11 mouse cellular contexts compared by ENCODE assay signal in the genomic region with DNA sequence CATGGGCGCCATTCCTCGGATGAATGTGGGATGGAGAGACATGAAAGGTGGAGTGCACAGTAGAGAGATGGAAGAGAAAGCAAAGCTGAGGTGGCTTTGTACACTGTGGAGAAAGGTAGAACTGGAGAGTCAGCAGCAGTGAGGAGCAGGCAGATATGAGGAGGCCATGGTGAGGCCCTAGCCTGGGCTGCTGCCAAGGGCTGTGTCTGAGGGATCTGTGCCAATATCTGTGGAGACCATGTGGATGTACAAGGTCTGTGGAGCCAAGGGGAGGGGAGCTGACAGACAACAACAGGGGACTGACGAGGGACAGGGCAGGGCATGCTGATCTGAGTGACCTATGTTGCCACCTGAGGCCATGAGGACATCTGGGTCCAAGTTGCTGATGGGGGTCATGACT. TPM values are rescaled to one million over a fixed set of nuclear protein-coding genes. Genes with fewer than 3 reads are reported as not detected.
DNase-seq lines count a peak whose midpoint lies in the region; ATAC-seq and TF ChIP-seq lines count a peak whose summit lies in the region.
"Had no signal": no experiment of that assay in that cellular context is flagged by ENCODE, and none has a peak within 500 bp of the region (broad histone marks: within the 10 kb centered on the region; RNA-seq: fewer than 3 reads in every experiment).

No protein-coding gene starts in this region.

- H3K9ac ChIP-seq in heart, postnatal 0 days (replicated peaks; ENCODE audit: low read depth, low read length), result no peak overlapping the region
- H3K9ac ChIP-seq in lung, embryonic 15.5 days, result no peak overlapping the region

- DNase-seq in heart, postnatal 0 days (ENCODE audit: low spot score), result no peak
- no peak for DNase-seq in heart, adult 9 months (ENCODE audit: low spot score in 2 of 2)
- no peak for DNase-seq in lung, adult 18-20 months
- no peak for DNase-seq in gastrocnemius, postnatal 14 days
- DNase-seq: adrenal gland, adult 8-10 months; kidney, adult 2 months had no signal

- TF ChIP-seq CTCF in heart, postnatal 0 days (IDR thresholded peaks at IDR 0.05; ENCODE audit: low read depth), result no peak

- H3K4me2 ChIP-seq in heart, postnatal 0 days (ENCODE audit: low read depth, low read length), result no peak overlapping the region
- H3K4me2 ChIP-seq in lung, embryonic 15.5 days, result no peak overlapping the region

- ATAC-seq in heart, postnatal 0 days (ENCODE audit: insufficient read depth, low read depth), result peak; percentile 33; the same call in 1 of the 2 replicates
- ATAC-seq in lung, embryonic 15.5 days (ENCODE audit: borderline replicate concordance, extremely low read depth, low FRiP score, low TSS enrichment), result peak; percentile 64; the same call in 1 of the 2 replicates
- ATAC-seq in common myeloid progenitor, adult 5-6 weeks (replicated peaks; ENCODE audit: low read depth, poor library complexity, severe bottlenecking), result peak; percentile 70; the same call in 1 of the 2 replicates
- ATAC-seq in megakaryocyte-erythroid progenitor cell, adult 5-6 weeks (replicated peaks; ENCODE audit: low FRiP score, low TSS enrichment, poor library complexity, severe bottlenecking), result peak; percentile 96

- no peak for TF ChIP-seq EP300 in heart, postnatal 0 days (IDR thresholded peaks at IDR 0.05; ENCODE audit: low read depth)

- H3K27ac ChIP-seq in heart, postnatal 0 days (ENCODE audit: low read depth), result no peak overlapping the region
- H3K27ac ChIP-seq in lung, embryonic 15.5 days, result no peak overlapping the region
- H3K27ac ChIP-seq: layer of hippocampus, adult 2 months; macrophage had no signal

- H3K4me1 ChIP-seq in heart, postnatal 0 days (ENCODE audit: control insufficient read depth, insufficient read depth), result 0 out of 2 replicates have a peak, but pooled peaks cover 6% of the 10 kb centered on the region
- H3K4me1 ChIP-seq in lung, embryonic 15.5 days, result peaks cover 5% of the 10 kb centered on the region; the same call in 1 of the 2 replicates

- 67% methylated on average over 3 of the region's 3 CpGs for WGBS in heart, postnatal 0 days
- 75% methylated on average over 3 of the region's 3 CpGs for WGBS in lung, embryonic 15.5 days

- H3K9me3 ChIP-seq in heart, postnatal 0 days (replicated peaks; ENCODE audit: control insufficient read depth, low read length), result no peaks in the 10 kb centered on the region
- H3K9me3 ChIP-seq in lung, embryonic 15.5 days, result no peaks in the 10 kb centered on the region

- no peaks in the 10 kb centered on the region for H3K36me3 ChIP-seq in heart, postnatal 0 days (replicated peaks; ENCODE audit: control insufficient read depth, insufficient read depth, low read length)
- H3K36me3 ChIP-seq in lung, embryonic 15.5 days, result no peaks in the 10 kb centered on the region

- H3K4me3 ChIP-seq in heart, postnatal 0 days (ENCODE audit: low read depth, low read length), result no peak overlapping the region
- H3K4me3 ChIP-seq in lung, embryonic 15.5 days, result no peak overlapping the region
- H3K4me3 ChIP-seq: layer of hippocampus, adult 2 months had no signal

- intact Hi-C loops in gastrocnemius, postnatal 14 days (cut with DNase I; ENCODE audit: low total_unique reads), result no loop called here

- no peaks in the 10 kb centered on the region for H3K27me3 ChIP-seq in heart, postnatal 0 days (ENCODE audit: control insufficient read depth, insufficient read depth, low read length)
- no peaks in the 10 kb centered on the region for H3K27me3 ChIP-seq in lung, embryonic 15.5 days

RNA-seq across cellular contexts. Expression of a gene that starts 21.7 kb away (rescaled TPM):
- total RNA-seq in heart, postnatal 0 days (2014; rRNA removed; ENCODE audit: low replicate concordance), result 20.9 and 45.3 TPM in 2 replicates
- 4.9 and 5.8 TPM in 2 replicates for polyA plus RNA-seq in heart, postnatal 0 days (2015; fragmentation: Nextera tagmentation; extraction: Ambion mirVana)
- polyA plus RNA-seq in lung, embryonic 15.5 days (2015; fragmentation: Nextera tagmentation; extraction: Ambion mirVana), result 12.3 and 13.6 TPM in 2 replicates
- 45.4 and 60.2 TPM in 2 replicates for total RNA-seq in common myeloid progenitor, adult 5-6 weeks (2017)
- 21.8 and 42.9 TPM in 2 replicates for total RNA-seq in megakaryocyte-erythroid progenitor cell, adult 5-6 weeks (2014; fragmentation: Nextera tagmentation)
- 52.1 and 58.8 TPM in 2 replicates for total RNA-seq in megakaryocyte-erythroid progenitor cell, adult 5-6 weeks (2017)
- total RNA-seq in gastrocnemius, postnatal 14 days (2021), result 10 to 100 TPM; 14.9 to 15.9 TPM

Comparison
In these comparisons a context has a peak if more than half of its experiments do, and no peak if none do; other contexts are left out.
1. ATAC-seq: peak in every context shown above with its lines; median percentile 96 in megakaryocyte-erythroid progenitor cell, adult 5-6 weeks; 70 in common myeloid progenitor, adult 5-6 weeks; 64 in lung, embryonic 15.5 days; 33 in heart, postnatal 0 days.